Mouse (Mus musculus): ENCODE measurements around the gene Ascc1.
"Not testable (repeated sequence)": the region's sequence is repeated elsewhere in the genome, so short reads cannot be mapped to it uniquely, and the experiment has no call there.

The Ascc1 gene

GRCm38 (mm10) chr10:59977715-59978343 is 24.8 kb upstream of the Ascc1 start:
- no peak for DNase-seq (ENCODE audit: low spot score in 2 of 2)

- DNase-seq (ENCODE audit: low spot score in 2 of 2): no peak
Measured at GRCm38 (mm10) chr10:59978401-59978800, 24.2 kb upstream of the Ascc1 start.

GRCm38 (mm10) chr10:59978873-59979743 is 23.5 kb upstream of the Ascc1 start:
- DNase-seq (ENCODE audit: low spot score in 2 of 2): no peak

- DNase-seq (ENCODE audit: low spot score in 2 of 2): peak; percentile 62 to 74
Measured at GRCm38 (mm10) chr10:59980815-59981244, 21.8 kb upstream of the Ascc1 start.

GRCm38 (mm10) chr10:59981336-59981735 is 21.3 kb upstream of the Ascc1 start:
- no peak for DNase-seq (ENCODE audit: low spot score in 2 of 2)

- no peak for DNase-seq (ENCODE audit: low spot score in 2 of 2)
Measured at GRCm38 (mm10) chr10:59981792-59982191, 20.8 kb upstream of the Ascc1 start.

- DNase-seq (ENCODE audit: low spot score in 2 of 2): no peak
Measured at GRCm38 (mm10) chr10:59982379-59982873, 20.2 kb upstream of the Ascc1 start.

- DNase-seq (ENCODE audit: low spot score in 2 of 2): no peak
Measured at GRCm38 (mm10) chr10:59988036-59988435, 14.6 kb upstream of the Ascc1 start.

- DNase-seq (ENCODE audit: low spot score in 2 of 2): no peak
Measured at GRCm38 (mm10) chr10:59990393-59990792, 12.2 kb upstream of the Ascc1 start.

- no peak for DNase-seq (ENCODE audit: low spot score in 2 of 2)
Measured at GRCm38 (mm10) chr10:59991262-59991880, 11.2 kb upstream of the Ascc1 start.

GRCm38 (mm10) chr10:59992024-59992423 is 10.6 kb upstream of the Ascc1 start:
- DNase-seq (ENCODE audit: low spot score in 2 of 2): no peak

GRCm38 (mm10) chr10:59993813-59994212 is 8.8 kb upstream of the Ascc1 start:
- DNase-seq (ENCODE audit: low spot score in 2 of 2): not testable (repeated sequence)

GRCm38 (mm10) chr10:59995889-59996288 is 6.7 kb upstream of the Ascc1 start:
- no peak for DNase-seq (ENCODE audit: low spot score in 2 of 2)

GRCm38 (mm10) chr10:59997591-59997990 is 5.0 kb upstream of the Ascc1 start:
- peak; percentile 57 to 60 for DNase-seq (ENCODE audit: low spot score in 2 of 2)

GRCm38 (mm10) chr10:59999057-59999456 is 3.5 kb upstream of the Ascc1 start:
- DNase-seq (ENCODE audit: low spot score in 2 of 2): no peak

GRCm38 (mm10) chr10:60001663-60002062 is 942 bp upstream of the Ascc1 start:
- not testable (repeated sequence) for DNase-seq (ENCODE audit: low spot score in 2 of 2)

- DNase-seq (ENCODE audit: low spot score in 2 of 2): no peak
Measured at GRCm38 (mm10) chr10:60002203-60002602, 402 bp upstream of the Ascc1 start.

GRCm38 (mm10) chr10:60003213-60003752 is 678 bp downstream of the Ascc1 start:
- no peak for DNase-seq (ENCODE audit: low spot score in 2 of 2)

GRCm38 (mm10) chr10:60003847-60004246 is 1.2 kb downstream of the Ascc1 start:
- DNase-seq (ENCODE audit: low spot score in 2 of 2): no peak

GRCm38 (mm10) chr10:60005264-60005663 is 2.7 kb downstream of the Ascc1 start:
- DNase-seq (ENCODE audit: low spot score in 2 of 2): peak; percentile 46 to 60

GRCm38 (mm10) chr10:60009115-60009514 is 6.5 kb downstream of the Ascc1 start:
- no peak for DNase-seq (ENCODE audit: low spot score in 2 of 2)

GRCm38 (mm10) chr10:60016223-60016622 is 13.6 kb downstream of the Ascc1 start:
- no peak for DNase-seq (ENCODE audit: low spot score in 2 of 2)

Data from natural killer cell, adult 2 months (primary cell).